Mouse (Mus musculus) limb, embryonic 12.5 days (tissue): ENCODE results near the gene Dgkz. TPM values are rescaled to one million over a fixed set of nuclear protein-coding genes. Genes with fewer than 3 reads are reported as not detected.
A peak's percentile ranks its signal among the peaks of the same experiment; 100 is the strongest.

Source experiments
- ATAC-seq: fragments of 200-750 bp; cut with Nextera tagmentation; 2 replicates; pipeline ENCODE4 v1.8.0; 2017; ENCODE audit warnings: low read depth, moderate TSS enrichment; ENCODE audit not compliant: insufficient number of reproducible peaks, insufficient read depth, low FRiP score, low TSS enrichment
- H3K27ac ChIP-seq: fragments of 300-500 bp; sonication (generic); 2 replicates; pipeline ENCODE4 v1.5.1; 2016; ENCODE audit warnings: mild to moderate bottlenecking, moderate library complexity
- H3K27me3 ChIP-seq: fragments of 300-500 bp; sonication (generic); 2 replicates; pipeline ENCODE4 v1.6.1; 2016; ENCODE audit warnings: mild to moderate bottlenecking, moderate library complexity
- H3K36me3 ChIP-seq: fragments of 300-500 bp; sonication (generic); 2 replicates; pipeline ENCODE4 v1.6.1; 2016; ENCODE audit warnings: mild to moderate bottlenecking, moderate library complexity
- H3K4me1 ChIP-seq: fragments of 300-500 bp; sonication (generic); replicated peaks from 2 replicates; pipeline ENCODE4 v1.6.1; 2016
- H3K4me2 ChIP-seq: fragments of 300-500 bp; sonication (generic); 2 replicates; pipeline ENCODE4 v1.6.1; 2016; ENCODE audit warnings: mild to moderate bottlenecking, moderate library complexity
- H3K4me3 ChIP-seq: fragments of 300-500 bp; sonication (generic); replicated peaks from 2 replicates; pipeline ENCODE4 v1.5.1; 2016; ENCODE audit warnings: mild to moderate bottlenecking
- H3K9ac ChIP-seq: fragments of 300-500 bp; sonication (generic); replicated peaks from 2 replicates; pipeline ENCODE4 v1.6.1; 2016; ENCODE audit warnings: mild to moderate bottlenecking, moderate library complexity
- H3K9me3 ChIP-seq: fragments of 300-500 bp; sonication (generic); 2 replicates; pipeline ENCODE4 v1.6.1; 2016; ENCODE audit warnings: mild to moderate bottlenecking, moderate library complexity
- WGBS: fragments of 180-500 bp; shearing (Covaris S2); methylation state at CpG from one replicate; pipeline ENCODE4 v1.1.7; 2016; 5-methylcytosine and 5-hydroxymethylcytosine counted together
- polyA plus RNA-seq: library from polyadenylated mRNA; unstranded; fragments of >200 nt; fragmentation: Nextera tagmentation; extraction: Ambion mirVana; gene quantifications from 2 replicates; pipeline ENCODE4 v1.2.1, GENCODE M21; 2016

Dgkz gene
- polyA plus RNA-seq, 1 experiment from 2014 or later = 33.7 TPM

DNA sequence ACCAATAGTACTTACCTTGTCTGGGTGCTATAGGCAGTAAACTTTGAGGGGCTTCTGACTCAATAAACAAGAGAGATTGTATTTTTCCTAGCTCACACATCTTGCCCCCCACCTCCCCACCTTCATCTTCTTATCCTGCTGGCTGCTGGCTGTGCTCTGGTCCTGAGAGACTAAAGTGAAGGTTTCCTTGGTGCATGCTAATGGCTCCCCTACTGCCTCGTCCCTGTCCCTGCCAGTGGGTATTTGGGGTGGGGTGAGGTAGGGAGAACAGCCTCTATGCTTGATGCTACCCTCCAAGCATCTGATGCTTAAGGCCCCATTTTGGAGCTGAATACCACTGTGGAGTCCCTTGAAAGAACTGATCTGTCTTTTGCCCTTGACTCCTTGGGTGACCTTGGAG is 50.9 kb downstream of the Dgkz start:
- Histone ChIP-seq H3K27ac (no peak overlapping the region), H3K9me3 (no peaks in the 10 kb centered on the region), H3K4me1 (peaks cover 49% of the 10 kb centered on the region), H3K27me3 (peaks cover 60% of the 10 kb centered on the region), H3K4me3 (no peak overlapping the region), H3K36me3 (peaks cover 16% of the 10 kb centered on the region), H3K9ac (no peak overlapping the region), H3K4me2 (no peak overlapping the region)
- ATAC-seq = no peak
- WGBS = 54% methylated on average over 1 of the region's 1 CpGs

GRCm38 (mm10) chr2:91923415-91924337 is 52.0 kb downstream of the Dgkz start:
- H3K36me3 ChIP-seq = peaks cover 15% of the 10 kb centered on the region
- H3K4me2 ChIP-seq = peak overlapping the region; percentile 93
- peaks cover 39% of the 10 kb centered on the region for H3K4me1 ChIP-seq
- H3K27ac ChIP-seq = no peak overlapping the region
- peaks cover 62% of the 10 kb centered on the region for H3K27me3 ChIP-seq
- no peak for ATAC-seq
- 5% methylated on average over 54 of the region's 54 CpGs for WGBS
- H3K9me3 ChIP-seq = no peaks in the 10 kb centered on the region
- 0 out of 2 replicates have a peak overlapping the region, but pooled peaks have one; percentile 47 for H3K9ac ChIP-seq
- H3K4me3 ChIP-seq = peak overlapping the region; percentile 60

- peaks cover 62% of the 10 kb centered on the region for H3K27me3 ChIP-seq
- WGBS = 2% methylated on average over 37 of the region's 37 CpGs
- peak overlapping the region; percentile 42; the same call in 1 of the 2 replicates for H3K9ac ChIP-seq
- H3K4me2 ChIP-seq = peak overlapping the region; percentile 93
- peaks cover 17% of the 10 kb centered on the region for H3K36me3 ChIP-seq
- H3K9me3 ChIP-seq = no peaks in the 10 kb centered on the region
- H3K27ac ChIP-seq = no peak overlapping the region
- ATAC-seq = no peak
- H3K4me3 ChIP-seq = peak overlapping the region; percentile 60
- peaks cover 30% of the 10 kb centered on the region for H3K4me1 ChIP-seq
These were observed 52.9 kb downstream of the Dgkz start for GRCm38 (mm10) chr2:91922586-91923414.

DNA sequence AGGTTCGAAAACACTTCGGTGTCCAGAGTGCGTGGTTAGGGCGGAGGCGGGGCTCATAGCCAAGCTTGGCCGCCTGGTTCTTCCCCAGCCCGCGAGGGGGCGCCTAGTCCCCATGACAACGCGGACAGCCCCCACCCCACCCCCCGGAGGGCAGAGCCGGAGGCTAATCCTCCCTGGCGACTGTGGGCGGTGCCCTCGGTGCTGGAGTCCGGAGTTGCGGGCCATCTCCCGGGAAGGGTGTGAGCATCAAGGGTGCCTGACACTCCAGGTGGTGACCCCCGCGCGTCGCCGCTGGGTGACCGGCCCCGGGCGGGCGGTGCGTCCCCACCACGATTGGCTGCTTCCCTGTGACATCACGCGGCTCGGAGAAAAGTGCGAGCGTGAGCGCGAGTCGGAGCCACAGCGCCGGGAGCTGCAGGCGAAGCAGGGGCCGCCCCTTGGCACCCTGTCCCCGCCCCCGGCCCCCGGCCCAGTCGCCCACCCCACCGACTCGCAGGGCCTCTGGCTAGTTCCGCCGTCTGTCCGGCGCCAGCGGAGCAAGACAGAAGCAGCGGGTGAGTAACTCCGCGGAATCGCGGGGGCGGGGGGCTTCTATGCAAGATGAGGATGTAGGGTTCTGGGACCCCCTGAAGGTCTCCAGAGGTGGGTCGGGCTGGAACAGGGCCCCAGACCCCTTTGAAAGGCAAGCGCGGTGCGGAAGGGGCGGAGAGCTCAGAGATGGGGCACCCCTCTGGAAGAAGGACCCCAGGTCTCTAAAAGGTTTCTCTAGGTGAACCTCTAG is 53.7 kb downstream of the Dgkz start:
- Histone ChIP-seq H3K27me3 (peaks cover 62% of the 10 kb centered on the region), H3K4me2 (peak overlapping the region; percentile 93), H3K9me3 (no peaks in the 10 kb centered on the region), H3K9ac (peak overlapping the region; percentile 42; the same call in 1 of the 2 replicates), H3K4me3 (peak overlapping the region; percentile 60), H3K4me1 (peaks cover 29% of the 10 kb centered on the region), H3K27ac (no peak overlapping the region), H3K36me3 (peaks cover 25% of the 10 kb centered on the region)
- peak; percentile 27; the same call in 1 of the 2 replicates for ATAC-seq
- under 1% methylated on average over 64 of the region's 64 CpGs for WGBS

DNA sequence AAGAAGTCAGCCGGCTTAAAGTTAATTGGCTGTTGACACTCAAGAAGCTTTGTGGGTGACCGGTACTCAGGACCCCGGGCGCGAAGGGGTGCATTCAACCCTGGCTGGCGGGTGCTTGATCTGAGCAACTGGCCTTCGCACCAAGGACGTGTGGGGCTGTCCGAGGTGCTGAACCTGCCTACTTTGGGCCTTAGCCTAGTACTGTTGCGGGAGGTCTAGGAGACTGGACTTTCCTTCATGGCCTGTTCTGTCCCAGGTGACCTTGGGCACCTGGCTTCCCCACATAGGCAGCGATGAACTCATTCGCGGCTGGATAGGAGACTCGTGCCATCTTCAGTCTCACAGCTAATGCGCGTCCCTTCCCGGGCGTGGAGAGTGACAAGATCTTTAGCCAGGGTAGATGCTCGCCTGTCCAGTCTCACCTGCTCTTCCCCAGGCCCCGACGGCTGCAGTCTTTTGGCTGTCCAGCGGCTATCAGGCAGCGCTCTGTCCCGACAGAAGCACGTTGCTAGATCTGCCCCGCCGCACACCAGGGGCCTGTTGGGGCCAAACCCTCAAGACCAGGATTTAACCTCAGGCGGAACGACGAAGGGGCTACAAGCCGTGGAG is 54.4 kb downstream of the Dgkz start:
- no peak overlapping the region for H3K9ac ChIP-seq
- WGBS = 4% methylated on average over 31 of the region's 31 CpGs
- peaks cover 32% of the 10 kb centered on the region for H3K36me3 ChIP-seq
- H3K9me3 ChIP-seq = no peaks in the 10 kb centered on the region
- peak overlapping the region; percentile 60 for H3K4me3 ChIP-seq
- H3K27me3 ChIP-seq = peaks cover 62% of the 10 kb centered on the region
- H3K4me2 ChIP-seq = peak overlapping the region; percentile 93
- peaks cover 29% of the 10 kb centered on the region for H3K4me1 ChIP-seq
- H3K27ac ChIP-seq = no peak overlapping the region
- ATAC-seq = no peak

DNA sequence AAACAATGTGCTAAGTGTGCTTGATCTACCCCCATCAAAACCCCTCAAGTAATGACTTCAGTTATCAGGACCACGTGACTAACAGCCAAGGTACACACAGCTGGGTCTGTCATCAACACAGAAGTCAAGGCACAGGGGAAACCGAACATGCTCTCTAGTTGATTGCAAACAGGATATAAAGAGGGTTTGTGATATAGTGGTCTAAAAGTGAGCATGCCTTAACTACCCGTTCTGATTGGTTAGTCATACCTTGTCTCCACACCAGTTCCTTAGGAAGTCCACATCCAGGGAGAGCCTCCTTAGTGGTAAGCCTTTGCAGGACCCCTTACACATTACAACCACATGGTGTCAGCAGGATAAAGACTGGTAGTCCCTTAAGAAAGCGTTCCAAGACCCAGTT is 55.5 kb downstream of the Dgkz start:
- Histone ChIP-seq H3K4me3 (no peak overlapping the region), H3K9ac (no peak overlapping the region), H3K36me3 (peaks cover 44% of the 10 kb centered on the region), H3K9me3 (no peaks in the 10 kb centered on the region), H3K27ac (no peak overlapping the region), H3K4me2 (no peak overlapping the region), H3K4me1 (peaks cover 29% of the 10 kb centered on the region), H3K27me3 (peaks cover 56% of the 10 kb centered on the region)
- no peak for ATAC-seq
- 69% methylated on average over 4 of the region's 4 CpGs for WGBS

DNA sequence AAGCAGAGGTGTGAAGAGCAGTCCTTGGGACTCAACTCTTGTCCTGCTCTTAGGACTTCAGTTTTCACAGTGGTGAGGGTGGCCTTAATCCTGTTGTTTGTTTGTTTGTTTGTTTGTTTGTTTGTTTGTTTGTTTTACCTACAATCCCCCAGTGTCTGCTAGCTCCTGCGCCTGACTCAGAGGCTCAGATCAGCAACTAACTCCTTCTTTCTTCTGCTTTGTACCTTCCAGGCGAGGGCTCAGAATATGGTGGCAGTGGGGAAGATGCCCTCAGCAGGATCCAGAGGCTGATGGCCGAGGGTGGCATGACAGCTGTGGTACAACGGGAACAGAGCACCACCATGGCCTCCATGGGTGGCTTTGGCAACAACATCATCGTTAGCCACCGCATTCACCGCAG is 58.6 kb downstream of the Dgkz start:
- WGBS = 89% methylated on average over 7 of the region's 7 CpGs

GRCm38 (mm10) chr2:91916346-91916977 is 59.2 kb downstream of the Dgkz start:
- peaks cover 81% of the 10 kb centered on the region for H3K36me3 ChIP-seq
- H3K9me3 ChIP-seq = no peaks in the 10 kb centered on the region
- WGBS = 88% methylated on average over 7 of the region's 7 CpGs
- peaks cover 19% of the 10 kb centered on the region for H3K27me3 ChIP-seq
- no peak for ATAC-seq
- H3K4me2 ChIP-seq = no peak overlapping the region
- no peak overlapping the region for H3K9ac ChIP-seq
- H3K4me3 ChIP-seq = no peak overlapping the region
- H3K27ac ChIP-seq = no peak overlapping the region
- H3K4me1 ChIP-seq = peaks cover 4% of the 10 kb centered on the region; the same call in 1 of the 2 replicates

More for the DNA sequence above, 58.6 kb downstream of the Dgkz start:
- Histone ChIP-seq H3K9me3 (no peaks in the 10 kb centered on the region), H3K36me3 (peaks cover 74% of the 10 kb centered on the region), H3K27me3 (peaks cover 25% of the 10 kb centered on the region), H3K9ac (no peak overlapping the region), H3K4me2 (no peak overlapping the region), H3K4me1 (peaks cover 11% of the 10 kb centered on the region), H3K4me3 (no peak overlapping the region), H3K27ac (no peak overlapping the region)
- no peak for ATAC-seq

GRCm38 (mm10) chr2:91913328-91914110 is 62.1 kb downstream of the Dgkz start:
- H3K36me3 ChIP-seq = peaks cover 100% of the 10 kb centered on the region
- no peaks in the 10 kb centered on the region for H3K9me3 ChIP-seq
- no peak overlapping the region for H3K4me2 ChIP-seq
- 92% methylated on average over 7 of the region's 7 CpGs for WGBS
- ATAC-seq = no peak
- no peak overlapping the region for H3K27ac ChIP-seq
- H3K27me3 ChIP-seq = no peaks in the 10 kb centered on the region
- no peaks in the 10 kb centered on the region for H3K4me1 ChIP-seq
- no peak overlapping the region for H3K9ac ChIP-seq
- H3K4me3 ChIP-seq = no peak overlapping the region
